Mouse (Mus musculus) erythroblast, embryonic 14.5 days (primary cell): ENCODE data around the gene Abcb5.

ENCODE experiments used
- GATA1 ChIP-seq: IDR thresholded peaks from 2 replicates; pipeline ENCODE4 v1.6.1; 2012; ENCODE audit warnings: low read length, inconsistent platforms, mixed read lengths
- TAL1 ChIP-seq: IDR thresholded peaks from 3 replicates; pipeline ENCODE4 v1.6.1; 2012; ENCODE audit warnings: low read length, inconsistent platforms, mixed read lengths

DNA sequence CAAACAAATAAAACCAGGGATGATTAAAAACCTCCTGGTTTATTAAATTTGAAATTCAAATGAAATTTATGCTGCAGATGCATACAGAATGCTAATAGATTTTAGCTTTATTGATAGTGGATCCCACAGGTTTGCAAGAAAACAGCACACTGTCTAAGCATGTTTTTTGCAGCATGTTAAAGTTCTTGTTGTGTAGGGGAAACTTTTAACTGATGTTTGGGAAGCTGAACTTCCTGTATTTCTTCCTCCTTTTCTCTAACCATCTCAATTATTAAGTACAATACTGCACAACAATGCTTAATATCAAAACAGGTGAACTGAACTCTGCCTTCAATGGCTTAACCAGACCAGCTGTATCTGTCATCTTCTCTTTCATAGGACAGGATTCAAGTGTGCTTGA is 122.1 kb downstream of the Abcb5 start:
- TF ChIP-seq GATA1 = no peak
- no peak for TF ChIP-seq TAL1
